Mouse (Mus musculus) frontal cortex, adult (tissue): ENCODE measurements around the gene Mrvi1.

Experiments
- ATAC-seq: cut with Nextera tagmentation; 2 replicates; pipeline ENCODE4 v1.9.2; 2017; ENCODE audit warnings: mild to moderate bottlenecking, moderate library complexity, mixed read lengths; ENCODE audit not compliant: low TSS enrichment

Mrvi1 gene

DNA sequence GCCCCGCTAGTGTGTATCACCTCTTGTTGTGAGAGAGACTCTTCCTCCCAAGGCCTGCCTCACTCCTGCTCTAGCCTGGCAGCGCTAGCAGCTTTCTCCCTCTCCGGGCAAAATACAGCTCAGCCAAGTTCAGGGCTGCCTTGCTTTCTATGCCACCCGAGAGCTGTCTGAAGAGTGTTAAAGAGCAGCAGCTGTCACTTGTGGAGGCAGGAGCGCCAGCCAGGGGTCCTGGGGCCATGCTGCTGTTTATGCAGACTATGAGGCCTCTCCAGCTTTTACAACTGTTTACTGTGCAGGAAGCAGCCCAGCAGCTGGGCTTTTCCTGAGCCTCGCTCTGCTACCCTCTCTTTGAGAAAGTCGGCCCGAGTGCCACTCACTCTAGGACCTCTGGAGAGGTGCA lies 1.2 kb downstream of the Mrvi1 start:
- ATAC-seq, result no peak

GRCm38 (mm10) chr7:110977699-110978392 lies 4.4 kb downstream of the Mrvi1 start:
- no peak for ATAC-seq

DNA sequence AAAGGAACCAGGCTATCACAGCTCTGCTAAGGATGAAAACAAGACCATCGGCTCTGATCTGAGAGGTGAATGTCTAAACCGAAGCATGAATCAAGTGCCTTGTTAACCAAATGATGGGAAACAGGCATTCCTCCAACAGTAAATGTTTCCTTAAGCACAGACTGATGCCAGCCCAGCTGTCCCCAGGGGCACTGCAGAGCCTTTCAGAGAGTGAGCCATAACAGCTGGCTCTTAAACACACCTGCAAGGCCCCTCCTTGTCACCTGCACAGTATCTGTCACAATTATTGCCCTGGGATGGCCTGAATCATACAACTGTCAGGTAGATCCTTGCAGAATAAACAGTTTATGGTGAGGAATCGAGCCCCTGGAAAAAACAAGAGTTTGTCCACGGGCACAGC lies 8.8 kb downstream of the Mrvi1 start:
- no peak for ATAC-seq

GRCm38 (mm10) chr7:110972796-110973195 lies 9.5 kb downstream of the Mrvi1 start:
- no peak for ATAC-seq

- ATAC-seq, result no peak
Measured at GRCm38 (mm10) chr7:110967373-110967772, 14.9 kb downstream of the Mrvi1 start.

- no peak for ATAC-seq
Measured at GRCm38 (mm10) chr7:110966853-110967252, 15.4 kb downstream of the Mrvi1 start.

GRCm38 (mm10) chr7:110965387-110965786 lies 16.9 kb downstream of the Mrvi1 start:
- no peak for ATAC-seq

- ATAC-seq, result no peak
Measured at GRCm38 (mm10) chr7:110963655-110963997, 18.6 kb downstream of the Mrvi1 start.

GRCm38 (mm10) chr7:110962943-110963654 lies 19.2 kb downstream of the Mrvi1 start:
- ATAC-seq, result no peak

DNA sequence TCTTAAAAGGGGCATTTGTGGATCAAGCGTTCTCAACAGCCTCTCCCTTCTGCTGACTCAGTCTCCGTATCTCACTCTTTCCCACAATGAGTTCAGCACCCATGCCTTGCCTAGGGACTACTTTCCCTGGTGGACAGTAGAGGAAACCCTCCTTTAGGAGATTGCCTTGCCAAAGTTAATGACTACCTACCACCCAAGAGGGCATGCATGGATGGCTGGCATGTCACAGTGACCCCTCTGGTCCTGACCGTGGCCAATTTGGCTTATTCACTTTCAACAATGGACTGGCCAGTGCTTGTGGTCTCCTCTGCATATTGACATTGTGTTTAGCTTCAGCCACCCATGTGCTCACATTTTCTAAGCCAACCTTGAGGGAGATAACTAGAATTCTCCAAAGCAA lies 19.8 kb downstream of the Mrvi1 start:
- ATAC-seq, result no peak

DNA sequence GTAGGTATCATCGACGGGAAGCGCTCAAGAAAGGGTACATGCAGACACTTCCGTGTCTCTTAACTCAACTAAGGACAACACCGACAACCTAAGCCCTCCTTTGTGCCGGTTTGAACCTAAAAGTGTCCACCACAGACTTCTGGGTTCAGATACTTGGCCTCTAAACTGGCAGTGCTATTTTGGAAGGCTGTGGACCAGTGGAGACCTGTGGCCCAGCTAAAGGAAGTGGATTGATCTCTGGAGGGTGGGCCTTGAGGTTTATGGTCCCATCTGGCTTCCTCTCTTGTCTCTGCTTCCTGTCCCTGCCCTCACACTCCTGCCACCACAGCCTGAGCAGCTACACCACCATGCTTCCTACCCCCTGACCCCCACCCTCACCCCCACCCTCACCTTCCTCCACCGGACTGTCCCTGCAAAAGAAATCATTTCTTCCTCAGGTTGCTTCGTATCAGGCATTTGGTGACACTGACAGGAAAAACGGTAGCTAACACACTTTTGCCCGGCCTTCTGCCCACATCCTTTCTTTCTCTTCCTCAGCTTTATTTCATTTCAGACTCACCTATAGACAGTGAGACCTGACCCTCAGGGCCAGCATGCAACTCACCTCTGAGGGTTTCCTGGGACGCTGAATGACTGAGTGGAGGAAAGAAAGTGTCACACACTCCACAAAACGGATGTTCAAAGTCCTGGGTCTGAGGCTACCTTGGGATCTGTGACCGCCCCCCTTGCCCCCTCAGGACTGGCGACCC lies 25.7 kb downstream of the Mrvi1 start:
- ATAC-seq, result no peak

DNA sequence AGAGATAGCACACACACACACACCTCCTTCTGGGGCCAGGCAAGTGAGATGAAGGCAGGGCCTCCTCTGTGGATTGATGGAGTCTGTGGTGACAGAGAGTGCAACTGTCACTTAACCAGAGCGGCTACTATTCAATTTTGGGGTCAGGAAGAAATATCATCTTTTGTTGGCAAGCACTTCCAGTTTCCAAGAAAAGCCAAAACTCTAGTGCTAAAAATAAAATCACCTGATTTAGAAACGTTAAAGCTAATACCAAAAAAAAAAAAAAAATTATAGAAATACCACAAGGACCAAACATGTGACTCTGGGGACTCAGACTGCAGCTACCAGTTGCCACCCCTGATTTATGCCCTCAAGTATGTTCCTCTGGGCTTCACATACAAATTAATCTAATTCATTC lies 26.7 kb downstream of the Mrvi1 start:
- no peak for ATAC-seq

- ATAC-seq, result no peak
Measured at GRCm38 (mm10) chr7:110954072-110954858, 28.0 kb downstream of the Mrvi1 start.

- ATAC-seq, result no peak
Measured at GRCm38 (mm10) chr7:110953210-110953609, 29.1 kb downstream of the Mrvi1 start.

DNA sequence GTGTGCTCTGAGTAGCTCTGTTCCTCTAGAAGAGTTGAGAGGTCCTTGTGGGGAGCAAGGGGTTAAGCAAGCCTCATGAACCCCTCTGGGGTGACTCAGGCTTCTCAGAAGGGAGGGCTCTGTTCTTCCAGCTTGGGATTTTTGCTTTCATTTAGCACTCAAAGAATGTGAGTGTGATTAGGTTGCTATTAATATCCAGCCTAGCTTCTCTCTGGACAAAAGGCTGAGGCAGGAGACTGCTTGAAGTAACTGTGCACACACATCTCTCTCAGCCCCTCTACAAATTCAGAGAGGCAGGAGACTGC lies 31.7 kb downstream of the Mrvi1 start:
- ATAC-seq, result no peak

DNA sequence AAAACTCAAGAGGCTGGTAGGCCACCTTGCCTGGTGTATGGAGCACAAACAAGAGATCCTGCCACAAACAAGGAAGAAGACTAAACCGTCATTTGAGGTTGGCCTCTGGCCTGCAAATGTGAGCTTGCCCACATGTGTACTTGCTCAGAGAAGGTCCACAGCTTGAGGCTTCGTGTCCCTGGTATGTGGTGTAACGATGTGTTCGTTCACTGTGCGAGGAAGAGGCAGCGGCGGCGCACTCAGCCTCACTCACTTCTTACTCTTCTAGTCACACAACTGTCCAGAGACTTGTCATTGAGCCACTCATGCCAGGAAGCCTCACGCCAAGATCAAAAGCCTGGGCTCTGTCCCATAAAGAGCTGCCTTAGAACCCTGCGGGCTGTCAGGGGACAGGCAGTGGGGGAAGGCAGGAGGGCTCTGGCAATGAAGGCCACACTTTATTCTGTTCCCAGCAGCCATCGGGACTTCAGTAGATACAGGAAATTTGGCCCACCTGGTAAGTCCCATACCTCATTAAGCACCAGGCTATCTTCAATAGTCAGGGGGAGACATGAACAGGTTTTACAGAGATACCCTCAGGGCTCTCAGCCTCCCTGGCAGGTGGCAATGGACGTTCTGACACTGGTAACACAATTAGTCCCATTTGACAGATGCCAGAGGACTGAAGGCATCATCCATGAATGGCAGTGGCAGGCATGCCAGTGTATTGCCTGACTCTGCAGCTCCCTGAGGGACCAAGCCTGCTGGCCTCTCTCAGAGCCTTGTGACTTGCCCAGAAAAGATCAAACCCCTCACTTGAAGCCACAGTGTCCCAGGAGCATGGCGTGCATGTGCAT lies 32.3 kb downstream of the Mrvi1 start:
- ATAC-seq, result no peak

- ATAC-seq, result no peak
Measured at GRCm38 (mm10) chr7:110948579-110948978, 33.7 kb downstream of the Mrvi1 start.

DNA sequence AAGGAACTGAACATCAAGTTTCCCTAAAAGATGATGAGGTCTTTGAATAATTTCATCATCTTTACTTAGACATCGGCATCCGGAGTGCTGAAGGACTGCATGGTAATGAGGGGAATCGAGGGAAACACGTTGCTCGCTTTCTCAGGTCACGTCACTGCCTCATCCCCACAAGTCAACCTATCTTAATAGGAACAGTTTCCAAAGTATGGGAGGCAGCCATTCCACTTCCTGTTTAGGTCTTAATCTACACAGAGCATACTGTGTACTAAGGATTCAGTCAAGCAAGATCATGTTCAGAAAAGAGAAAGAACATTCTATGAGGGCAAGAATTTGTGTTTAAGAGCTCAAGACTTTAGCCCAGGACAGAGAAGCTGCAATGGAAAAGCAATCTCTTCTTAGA lies 34.6 kb downstream of the Mrvi1 start:
- ATAC-seq, result no peak

DNA sequence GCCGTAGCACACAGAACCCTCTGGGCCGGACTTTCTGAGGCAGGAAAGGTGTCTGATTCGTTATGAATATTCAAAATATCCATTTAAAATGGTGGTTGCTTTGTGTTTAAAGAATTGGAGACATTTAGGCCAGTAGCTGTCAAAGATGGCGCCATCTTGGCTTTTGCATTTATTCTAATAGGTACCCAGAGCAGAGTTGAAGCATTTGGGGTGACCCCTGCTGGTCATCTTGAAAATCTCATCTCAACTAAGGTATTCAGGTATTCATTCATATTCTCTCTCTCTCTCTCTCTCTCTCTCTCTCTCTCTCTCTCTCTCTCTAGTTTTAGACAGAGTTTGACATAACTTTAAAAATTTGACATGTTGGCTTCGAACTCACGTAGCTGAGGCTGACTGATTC lies 35.5 kb downstream of the Mrvi1 start:
- ATAC-seq, result no peak

DNA sequence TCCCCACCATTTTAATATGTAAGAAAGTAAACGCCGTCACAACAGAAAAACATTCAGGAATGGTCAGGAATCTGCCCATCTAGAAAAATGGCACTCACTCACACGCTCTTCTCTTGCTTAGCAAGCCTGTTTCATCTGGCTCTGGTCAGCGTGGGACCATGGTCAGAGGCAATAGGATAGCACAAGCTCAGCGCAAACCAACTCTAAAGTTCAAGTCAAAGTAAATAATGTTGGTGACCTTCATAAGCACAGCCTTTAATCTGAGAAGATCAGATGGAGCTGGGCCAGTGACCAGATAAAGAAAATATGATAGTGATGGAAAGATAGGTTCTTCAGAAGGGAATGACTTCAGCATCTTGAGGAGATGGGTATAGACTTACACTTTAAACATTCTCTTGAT lies 37.9 kb downstream of the Mrvi1 start:
- ATAC-seq, result no peak

DNA sequence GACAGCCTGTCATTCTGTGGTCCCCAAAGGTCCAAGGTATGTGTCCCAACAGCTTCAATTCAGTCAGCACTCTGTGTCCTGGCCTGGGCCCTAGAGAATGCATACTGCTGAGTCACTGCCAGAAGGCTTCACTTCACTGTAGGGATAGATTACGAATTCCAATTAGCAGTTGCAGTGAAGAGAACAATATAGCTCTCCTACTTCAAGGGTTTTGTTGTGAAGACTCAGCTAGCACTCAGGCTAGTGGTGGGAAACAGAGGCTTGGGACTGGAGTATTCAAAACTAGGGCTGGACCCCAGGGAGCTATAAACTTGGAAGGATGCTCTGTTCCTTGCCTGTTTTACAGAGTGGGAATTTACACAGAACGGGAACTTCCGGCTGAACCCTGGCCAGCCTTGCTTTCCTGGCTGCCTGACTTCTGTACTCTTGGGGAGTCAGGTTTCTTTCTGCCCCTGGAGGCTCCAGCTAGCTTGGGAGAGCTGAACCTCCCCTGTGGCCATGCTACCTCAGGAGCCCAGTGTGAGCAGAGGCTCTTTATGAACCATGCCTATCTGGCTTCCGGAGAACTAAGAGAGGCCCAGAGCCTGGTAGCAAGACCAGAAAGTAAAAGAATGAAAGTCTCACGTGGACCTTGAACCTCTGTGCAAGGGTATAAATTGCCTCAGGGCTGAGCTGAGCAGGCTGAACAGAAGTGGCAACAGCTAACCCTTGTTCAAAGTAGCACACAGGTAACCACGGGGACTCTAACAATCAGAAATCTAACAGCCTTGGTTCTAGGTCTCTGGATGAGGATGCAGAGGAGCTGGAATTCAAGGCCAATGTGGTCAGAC lies 40.3 kb downstream of the Mrvi1 start:
- ATAC-seq, result no peak
